Mouse (Mus musculus) mesoderm, embryonic 11.5 days (tissue): ENCODE data around the gene Psmd11.

ENCODE experiments used
- DNase-seq: peaks from one replicate; pipeline ENCODE4 v3.0.0-alpha.2; 2012; ENCODE audit warnings: low read depth, low spot score

The Psmd11 gene

DNA sequence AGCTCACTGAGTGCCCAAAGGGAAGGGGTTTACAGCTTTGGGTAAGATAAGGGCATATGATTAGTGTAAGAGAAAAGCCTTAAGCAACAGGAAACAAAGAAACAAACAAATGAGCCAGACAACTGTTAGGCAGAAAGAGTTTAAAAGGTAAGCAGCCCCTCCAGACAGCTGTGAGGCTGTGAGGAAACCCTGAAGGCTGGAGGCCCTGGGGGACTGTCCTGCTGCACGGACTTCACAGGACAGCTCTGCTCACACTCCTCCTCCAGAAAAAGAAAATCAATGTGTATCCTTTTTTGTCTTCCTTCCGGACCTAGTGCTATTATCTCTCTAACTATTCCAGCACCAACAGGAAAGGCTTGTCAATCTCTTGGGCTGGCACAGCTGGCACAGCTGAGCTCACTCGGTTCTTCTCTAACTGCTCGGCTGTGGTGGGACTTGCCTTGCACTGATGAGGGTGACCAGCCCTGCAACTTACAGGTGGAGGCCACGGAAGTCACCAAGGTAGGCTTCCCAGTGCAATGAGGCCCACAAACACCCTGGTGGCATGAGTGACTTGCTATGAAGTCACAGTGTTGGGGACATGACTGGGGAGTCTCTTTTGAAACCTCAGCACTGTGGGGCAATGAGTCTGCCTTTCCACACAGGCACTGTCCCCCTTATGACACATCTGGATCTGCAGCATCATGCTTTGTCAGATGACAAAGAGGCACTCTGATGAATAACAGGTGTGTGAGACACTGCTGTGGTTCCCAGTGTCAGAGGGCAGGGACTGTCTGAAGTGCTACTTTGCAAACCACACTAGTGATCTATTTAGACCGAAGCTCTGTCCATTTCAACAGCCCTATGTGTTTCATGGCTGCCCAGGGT, 76.3 kb downstream of the Psmd11 start:
- DNase-seq: no peak

- no peak for DNase-seq
Measured at GRCm38 (mm10) chr11:80505581-80505980, 77.2 kb downstream of the Psmd11 start.

- DNase-seq: no peak
Measured at GRCm38 (mm10) chr11:80506483-80506882, 78.1 kb downstream of the Psmd11 start.

DNA sequence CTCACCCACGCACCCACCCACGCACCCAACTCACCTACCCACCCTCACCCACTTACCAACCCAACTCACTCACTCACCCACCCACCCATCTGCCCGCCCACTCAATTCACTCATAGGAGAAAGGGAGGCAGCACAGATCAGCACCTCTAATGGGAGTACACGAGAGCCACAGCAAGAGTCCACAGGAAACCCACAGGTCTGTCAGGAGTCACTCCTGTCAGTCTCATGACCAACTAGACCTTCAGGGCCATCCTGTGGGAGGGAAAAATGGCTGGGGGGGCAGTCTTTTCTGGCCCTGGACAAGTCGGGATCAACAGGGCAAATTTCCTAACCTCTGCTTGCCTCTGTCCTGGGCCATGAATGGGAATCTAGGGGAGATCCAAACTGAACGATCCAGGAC, 79.4 kb downstream of the Psmd11 start:
- DNase-seq: no peak

DNA sequence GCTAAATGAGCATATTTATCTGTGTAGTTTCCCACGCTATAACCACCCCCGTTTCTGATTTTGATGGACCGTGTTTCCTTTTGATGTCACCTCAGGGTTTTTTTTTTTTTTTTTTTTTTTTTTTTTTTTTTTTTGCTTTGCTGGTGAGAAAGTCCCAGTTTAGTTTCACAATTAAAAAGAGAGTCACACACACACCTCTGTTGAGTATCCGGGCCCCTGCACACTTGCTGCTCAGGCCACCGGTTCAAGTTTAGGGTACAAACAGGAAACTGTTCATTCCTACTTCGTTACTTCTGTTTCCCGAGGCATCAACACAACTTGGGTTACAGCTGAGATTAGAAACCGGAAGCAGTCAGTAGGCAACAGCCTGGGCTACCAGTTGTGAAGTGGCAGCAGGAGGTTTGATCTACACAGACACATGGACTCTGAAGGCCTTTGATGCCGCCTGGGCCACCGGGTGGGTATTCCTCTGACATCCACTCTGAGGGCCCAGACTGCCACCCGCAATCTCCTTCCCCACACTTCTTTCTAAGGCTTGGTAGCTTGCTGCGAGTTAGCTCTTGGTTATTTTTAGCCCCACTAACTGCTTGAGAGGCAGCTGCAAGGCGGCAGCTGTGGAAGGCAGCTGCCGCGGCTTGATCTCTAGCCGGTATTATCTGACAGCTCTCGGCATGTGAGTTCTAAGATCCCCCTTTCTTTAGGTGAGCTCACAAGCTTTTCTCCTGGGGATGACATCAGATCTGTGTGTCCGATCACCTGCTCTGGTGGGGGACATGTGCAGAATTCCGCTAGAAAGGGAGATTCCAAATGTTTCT, 80.2 kb downstream of the Psmd11 start:
- peak; percentile 44 for DNase-seq

GRCm38 (mm10) chr11:80509176-80509506, 80.7 kb downstream of the Psmd11 start:
- DNase-seq: no peak

GRCm38 (mm10) chr11:80510124-80510523, 81.7 kb downstream of the Psmd11 start:
- DNase-seq: no peak

- no peak for DNase-seq
Measured at GRCm38 (mm10) chr11:80512313-80513056, 84.1 kb downstream of the Psmd11 start.

DNA sequence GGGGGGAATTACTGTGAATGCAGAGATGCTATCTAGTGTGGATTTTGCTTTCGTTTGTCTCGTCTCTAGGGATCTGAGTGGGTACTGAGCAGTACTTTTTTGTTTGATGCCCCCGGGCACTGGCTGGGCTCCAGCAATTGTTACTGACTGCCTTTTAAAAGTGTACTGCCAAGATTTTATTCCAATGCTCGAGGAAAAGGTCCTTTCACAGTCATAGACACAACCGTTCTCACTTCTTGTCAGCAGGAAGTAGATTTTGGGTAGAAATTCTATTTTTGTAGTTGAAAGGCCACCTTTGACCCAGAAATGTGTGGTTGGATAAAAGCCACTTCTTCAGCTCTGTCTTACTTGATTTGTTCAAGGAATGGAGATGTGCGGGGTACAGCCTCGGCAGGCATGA, 85.4 kb downstream of the Psmd11 start:
- DNase-seq: no peak

DNA sequence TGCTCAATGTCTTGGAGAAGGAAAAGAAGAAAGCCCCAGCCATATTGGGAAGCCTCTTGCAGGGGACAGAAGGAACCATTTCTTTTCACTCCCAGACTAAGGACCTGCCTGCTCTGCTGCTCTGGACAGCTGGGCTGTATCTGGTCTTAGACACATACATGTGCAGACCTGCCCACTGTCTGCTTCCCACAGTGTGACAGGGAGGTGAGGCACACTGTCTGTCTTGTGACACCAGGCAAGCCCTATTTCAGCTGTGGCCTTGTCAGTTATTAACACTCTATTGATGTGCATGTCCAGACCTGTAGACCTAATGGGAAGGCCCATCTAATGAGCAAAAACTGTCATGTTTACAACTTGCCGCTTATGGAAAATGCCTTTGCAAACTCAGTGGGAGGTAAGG, 86.9 kb downstream of the Psmd11 start:
- no peak for DNase-seq

DNA sequence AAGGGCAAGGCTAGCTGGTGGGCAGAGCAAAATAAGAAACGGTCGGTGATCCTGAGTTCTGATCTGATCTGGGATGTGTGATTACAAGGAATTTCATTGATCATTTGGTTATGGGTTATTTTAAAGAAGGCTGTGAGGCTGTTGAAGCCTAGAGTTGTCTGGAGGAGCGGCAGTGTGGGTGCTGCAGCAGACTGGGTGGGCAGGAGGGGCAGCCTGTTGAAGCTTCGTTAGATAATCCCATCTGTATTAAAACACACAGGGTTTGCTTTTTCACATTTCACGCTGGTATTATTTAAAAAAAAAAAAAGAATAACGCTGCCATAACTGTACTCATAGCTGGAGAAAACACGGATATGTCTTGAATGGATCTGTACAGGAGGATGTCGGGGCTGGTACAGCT, 87.5 kb downstream of the Psmd11 start:
- DNase-seq: no peak

DNA sequence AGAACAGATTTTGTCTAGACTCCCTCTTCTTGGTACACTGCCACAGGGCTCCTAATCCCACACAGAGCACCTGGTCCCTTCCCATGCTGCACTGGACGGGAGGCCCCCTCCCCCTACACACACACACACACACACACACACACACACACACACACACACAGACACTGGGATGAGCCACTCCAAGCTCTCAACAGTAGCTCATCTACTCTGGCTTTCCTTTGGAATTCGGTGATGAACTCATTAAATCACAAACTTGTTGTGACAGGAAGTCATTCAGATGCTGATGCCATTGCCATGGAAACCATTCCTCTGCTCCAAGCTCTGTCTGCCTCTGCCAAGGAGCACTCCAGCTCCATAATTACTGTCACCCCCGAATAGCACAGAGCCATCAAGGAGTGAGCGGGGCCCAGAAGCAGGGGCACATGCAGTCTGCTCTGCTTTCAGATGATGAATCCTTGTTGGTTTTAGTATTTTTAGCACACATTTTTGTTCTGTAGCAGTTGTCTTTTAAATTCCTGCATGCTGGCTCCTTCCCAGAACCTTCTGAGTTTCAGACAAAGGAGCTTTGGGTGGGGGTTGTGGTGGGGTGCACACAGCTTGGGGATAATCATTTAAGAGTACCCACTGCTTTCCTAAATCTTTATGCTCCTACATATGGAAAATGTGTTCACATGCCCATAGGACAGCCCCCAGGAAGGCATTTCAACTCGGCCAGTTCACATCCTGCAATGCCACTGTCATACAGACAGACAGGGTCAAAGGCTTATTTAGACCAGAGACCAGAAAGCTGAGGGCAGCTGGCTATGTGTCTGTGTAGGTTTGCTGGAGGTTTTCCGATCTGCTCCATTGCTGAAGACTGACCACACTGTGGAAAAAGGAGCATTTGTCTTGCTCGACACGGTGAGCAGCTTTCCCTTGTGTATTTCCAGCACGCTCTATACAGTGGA, 90.3 kb downstream of the Psmd11 start:
- DNase-seq: peak; percentile 86

- no peak for DNase-seq
Measured at GRCm38 (mm10) chr11:80521148-80521547, 92.7 kb downstream of the Psmd11 start.
